Mouse (Mus musculus): ENCODE data around the gene Dda1.

- TF ChIP-seq TAL1 (IDR thresholded peaks at IDR 0.05; ENCODE audit: low read length) (no peak), GATA1 (IDR thresholded peaks at IDR 0.05; ENCODE audit: low read length) (no peak)
These were observed 46.9 kb upstream of the Dda1 start for GRCm38 (mm10) chr8:71422121-71422520.

Measured in erythroblast, embryonic 14.5 days (primary cell).